Mouse (Mus musculus): ENCODE measurements around the gene 4930519P11Rik. TPM values are rescaled to one million over a fixed set of nuclear protein-coding genes. Genes with fewer than 3 reads are reported as not detected.

4930519P11Rik gene
- polyA plus RNA-seq, 1 experiment from 2014 or later: 0.89 TPM

DNA sequence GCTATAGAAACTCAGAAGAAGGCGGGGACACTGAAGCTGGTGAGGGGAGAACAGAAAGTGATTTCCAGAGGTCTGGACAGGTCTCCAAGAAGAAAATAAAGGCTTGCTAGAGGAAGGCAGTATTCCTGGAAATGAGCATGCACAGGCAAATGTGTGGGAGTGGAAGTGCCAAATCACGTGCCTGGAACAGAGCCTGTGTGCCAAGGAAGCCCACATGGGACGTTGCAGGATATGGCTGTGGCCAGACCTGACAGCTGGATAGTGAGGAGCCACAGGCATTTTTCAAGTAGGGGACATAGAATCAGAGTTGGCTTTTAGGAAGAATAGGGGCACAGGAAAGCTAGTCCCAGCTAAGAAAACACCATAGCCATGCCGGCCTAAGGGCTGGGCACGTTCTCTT, 17.5 kb downstream of the 4930519P11Rik start:
- Histone ChIP-seq H3K9ac (replicated peaks) (no peak overlapping the region), H3K9me3 (no peaks in the 10 kb centered on the region), H3K4me3 (no peak overlapping the region), H3K27ac (replicated peaks) (no peak overlapping the region), H3K27me3 (no peaks in the 10 kb centered on the region), H3K4me2 (replicated peaks) (no peak overlapping the region), H3K4me1 (no peaks in the 10 kb centered on the region), H3K36me3 (no peaks in the 10 kb centered on the region)
- WGBS: 79% methylated on average over 5 of the region's 5 CpGs
- ATAC-seq (replicated peaks): no peak

DNA sequence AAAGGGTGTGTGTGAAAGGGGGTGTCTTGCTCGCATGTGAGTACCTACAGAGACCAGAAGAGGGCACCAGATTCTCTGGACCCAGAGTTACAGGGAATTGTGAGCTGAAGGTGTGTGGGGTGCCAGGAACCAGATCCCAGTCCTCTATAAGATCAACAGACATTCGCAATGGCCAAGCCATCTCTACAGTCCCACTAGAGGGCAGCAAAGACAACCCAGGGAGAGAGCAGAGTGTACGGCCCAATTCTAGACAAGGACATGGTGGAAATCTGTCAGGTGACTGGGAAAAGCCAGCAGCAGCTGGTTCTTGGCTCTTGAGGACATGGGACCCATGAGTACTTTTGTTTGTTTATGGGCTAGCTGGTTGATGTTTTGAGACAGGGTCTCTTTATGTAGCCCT, 20.2 kb downstream of the 4930519P11Rik start:
- H3K27ac ChIP-seq (replicated peaks): no peak overlapping the region
- no peaks in the 10 kb centered on the region for H3K9me3 ChIP-seq
- no peak for ATAC-seq (replicated peaks)
- no peaks in the 10 kb centered on the region for H3K27me3 ChIP-seq
- H3K4me3 ChIP-seq: no peak overlapping the region
- no peak overlapping the region for H3K4me2 ChIP-seq (replicated peaks)
- WGBS: 69% methylated on average over 3 of the region's 3 CpGs
- no peaks in the 10 kb centered on the region for H3K36me3 ChIP-seq
- H3K4me1 ChIP-seq: no peaks in the 10 kb centered on the region
- no peak overlapping the region for H3K9ac ChIP-seq (replicated peaks)

GRCm38 (mm10) chr2:154591239-154591638, 22.0 kb downstream of the 4930519P11Rik start:
- ATAC-seq (replicated peaks): no peak
- Histone ChIP-seq H3K4me3 (no peak overlapping the region), H3K27me3 (no peaks in the 10 kb centered on the region), H3K9me3 (no peaks in the 10 kb centered on the region), H3K27ac (replicated peaks) (no peak overlapping the region), H3K9ac (replicated peaks) (no peak overlapping the region), H3K4me1 (no peaks in the 10 kb centered on the region), H3K4me2 (replicated peaks) (no peak overlapping the region), H3K36me3 (no peaks in the 10 kb centered on the region)
- 86% methylated on average over 3 of the region's 3 CpGs for WGBS

DNA sequence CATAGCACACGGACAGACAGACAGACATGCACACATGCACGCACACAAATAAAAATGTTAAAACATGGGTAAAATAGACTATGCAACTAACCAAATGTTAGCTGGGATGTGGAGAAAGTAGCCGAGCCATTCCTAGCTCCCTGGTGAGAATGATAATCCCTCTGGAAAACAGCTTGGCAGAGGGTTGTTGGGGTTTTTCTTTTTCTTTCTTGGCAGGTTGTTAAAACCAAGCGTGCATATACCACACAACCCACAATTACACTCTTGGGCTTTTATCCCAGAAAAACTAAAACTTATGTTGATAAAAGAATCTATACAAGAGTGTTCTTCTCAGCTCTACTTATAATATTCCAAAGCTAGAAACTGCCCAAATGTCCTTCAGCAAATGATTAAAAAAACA, 24.2 kb downstream of the 4930519P11Rik start:
- no peak for ATAC-seq (replicated peaks)
- Histone ChIP-seq H3K4me1 (peaks cover 19% of the 10 kb centered on the region), H3K27me3 (no peaks in the 10 kb centered on the region), H3K36me3 (no peaks in the 10 kb centered on the region), H3K27ac (replicated peaks) (no peak overlapping the region; the same call in 1 of the 2 replicates), H3K9me3 (no peaks in the 10 kb centered on the region), H3K4me3 (no peak overlapping the region), H3K4me2 (replicated peaks) (no peak overlapping the region), H3K9ac (replicated peaks) (no peak overlapping the region)
- WGBS: 56% methylated on average over 4 of the region's 4 CpGs

DNA sequence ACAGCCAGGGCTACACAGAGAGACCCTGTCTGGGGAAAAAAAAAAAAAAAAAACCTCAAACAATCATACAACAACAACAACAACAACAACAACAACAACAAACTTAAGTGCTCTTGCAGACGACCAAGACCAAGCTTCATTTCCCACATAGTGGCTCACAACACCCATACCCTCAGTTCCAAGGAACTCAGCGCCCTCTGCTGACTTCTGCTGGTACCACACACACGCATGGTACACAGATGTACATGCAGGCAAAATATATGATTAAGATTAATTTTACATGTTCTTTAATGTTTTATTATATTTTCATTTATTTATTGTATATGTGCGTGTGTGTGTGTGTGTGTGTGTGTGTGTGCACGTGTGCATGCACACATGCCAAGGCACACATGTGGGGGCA, 26.8 kb downstream of the 4930519P11Rik start:
- 80% methylated on average over 5 of the region's 5 CpGs for WGBS
- ATAC-seq (replicated peaks): no peak
- Histone ChIP-seq H3K36me3 (no peaks in the 10 kb centered on the region), H3K4me3 (no peak overlapping the region), H3K27ac (replicated peaks) (no peak overlapping the region), H3K9ac (replicated peaks) (no peak overlapping the region), H3K9me3 (no peaks in the 10 kb centered on the region), H3K27me3 (no peaks in the 10 kb centered on the region), H3K4me2 (replicated peaks) (no peak overlapping the region), H3K4me1 (peaks cover 32% of the 10 kb centered on the region)

DNA sequence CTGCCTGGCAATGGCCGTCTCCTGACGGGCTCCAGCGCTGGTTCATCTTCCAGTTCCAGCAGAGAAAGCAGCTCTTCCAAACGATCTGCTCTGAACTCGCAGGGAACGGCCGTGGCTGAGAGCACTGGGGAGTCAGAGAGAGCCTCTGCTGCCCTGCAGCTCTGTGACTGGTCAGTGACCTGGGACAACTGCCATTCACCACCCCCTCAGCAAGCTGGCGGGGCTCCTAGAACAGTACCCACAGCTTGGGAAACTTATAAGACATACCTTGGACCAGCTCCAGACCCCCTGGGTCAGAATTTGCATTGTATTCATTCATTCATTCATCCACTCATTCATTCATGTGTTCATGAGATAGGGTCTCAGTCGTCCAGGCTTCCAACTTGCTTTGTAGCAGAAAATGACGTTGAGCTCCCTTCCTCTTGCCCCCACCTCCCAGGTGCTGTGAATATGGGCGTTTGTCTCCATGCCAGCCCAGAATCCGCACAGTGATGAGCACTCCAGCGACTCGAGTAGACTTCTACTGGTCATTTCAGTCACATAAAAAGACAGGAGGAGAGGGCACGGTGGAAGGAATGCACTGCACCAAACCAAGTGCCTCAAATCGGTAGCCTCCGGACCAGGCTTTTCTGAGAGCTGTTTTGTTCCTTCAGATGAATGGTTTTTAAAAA, 28.2 kb downstream of the 4930519P11Rik start:
- H3K27me3 ChIP-seq: no peaks in the 10 kb centered on the region
- H3K9me3 ChIP-seq: no peaks in the 10 kb centered on the region
- no peaks in the 10 kb centered on the region for H3K36me3 ChIP-seq
- no peak overlapping the region for H3K4me3 ChIP-seq
- no peak overlapping the region for H3K4me2 ChIP-seq (replicated peaks)
- ATAC-seq (replicated peaks): no peak
- 49% methylated on average over 17 of the region's 17 CpGs for WGBS
- H3K4me1 ChIP-seq: peaks cover 32% of the 10 kb centered on the region
- peak overlapping the region; percentile 16; the same call in 1 of the 2 replicates for H3K9ac ChIP-seq (replicated peaks)
- peak overlapping the region; percentile 88 for H3K27ac ChIP-seq (replicated peaks)

- ATAC-seq (replicated peaks): peak; percentile 95
- no peaks in the 10 kb centered on the region for H3K36me3 ChIP-seq
- 43% methylated on average over 15 of the region's 15 CpGs for WGBS
- no peaks in the 10 kb centered on the region for H3K27me3 ChIP-seq
- H3K9me3 ChIP-seq: no peaks in the 10 kb centered on the region
- H3K4me2 ChIP-seq (replicated peaks): peak overlapping the region; percentile 0; the same call in 1 of the 2 replicates
- H3K4me3 ChIP-seq: no peak overlapping the region
- H3K9ac ChIP-seq (replicated peaks): no peak overlapping the region
- H3K4me1 ChIP-seq: peaks cover 32% of the 10 kb centered on the region
- peak overlapping the region; percentile 88 for H3K27ac ChIP-seq (replicated peaks)
These were observed 29.0 kb downstream of the 4930519P11Rik start for GRCm38 (mm10) chr2:154583906-154584872.

- H3K4me3 ChIP-seq: no peak overlapping the region
- no peaks in the 10 kb centered on the region for H3K27me3 ChIP-seq
- no peak for ATAC-seq (replicated peaks)
- no peaks in the 10 kb centered on the region for H3K36me3 ChIP-seq
- H3K9me3 ChIP-seq: no peaks in the 10 kb centered on the region
- 97% methylated on average over 1 of the region's 1 CpGs for WGBS
- H3K9ac ChIP-seq (replicated peaks): no peak overlapping the region
- H3K4me2 ChIP-seq (replicated peaks): no peak overlapping the region
- no peak overlapping the region for H3K27ac ChIP-seq (replicated peaks)
- peaks cover 44% of the 10 kb centered on the region for H3K4me1 ChIP-seq
These were observed 31.8 kb downstream of the 4930519P11Rik start for GRCm38 (mm10) chr2:154581421-154581820.

DNA sequence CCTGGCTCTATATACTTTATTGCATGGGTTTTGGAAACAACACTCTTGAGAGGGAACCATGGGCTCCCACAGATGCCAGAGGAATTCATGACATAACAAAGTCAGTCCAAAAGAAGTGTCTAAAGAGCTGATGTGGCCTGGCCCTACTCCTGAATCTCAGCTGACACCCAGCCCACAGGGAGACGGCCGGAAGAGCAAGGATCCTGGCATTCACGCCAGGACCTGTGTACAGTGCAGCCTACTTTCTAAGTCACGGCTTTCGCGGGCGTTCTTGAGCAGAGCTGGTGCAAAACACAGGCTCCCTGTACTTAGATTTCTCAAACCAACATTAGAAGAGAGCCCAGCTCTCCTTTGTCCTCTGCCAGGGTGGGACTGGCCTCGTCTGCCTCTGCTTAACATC, 32.7 kb downstream of the 4930519P11Rik start:
- H3K9me3 ChIP-seq: no peaks in the 10 kb centered on the region
- 76% methylated on average over 8 of the region's 8 CpGs for WGBS
- no peak overlapping the region for H3K4me3 ChIP-seq
- H3K36me3 ChIP-seq: no peaks in the 10 kb centered on the region
- H3K9ac ChIP-seq (replicated peaks): no peak overlapping the region
- no peak overlapping the region for H3K4me2 ChIP-seq (replicated peaks)
- H3K27ac ChIP-seq (replicated peaks): no peak overlapping the region; the same call in 1 of the 2 replicates
- no peak for ATAC-seq (replicated peaks)
- no peaks in the 10 kb centered on the region for H3K27me3 ChIP-seq
- H3K4me1 ChIP-seq: peaks cover 40% of the 10 kb centered on the region

- no peaks in the 10 kb centered on the region for H3K36me3 ChIP-seq
- H3K9ac ChIP-seq (replicated peaks): no peak overlapping the region
- WGBS: 78% methylated on average over 6 of the region's 6 CpGs
- no peak overlapping the region for H3K4me3 ChIP-seq
- no peak overlapping the region for H3K4me2 ChIP-seq (replicated peaks)
- no peak overlapping the region for H3K27ac ChIP-seq (replicated peaks)
- H3K4me1 ChIP-seq: peaks cover 12% of the 10 kb centered on the region
- H3K27me3 ChIP-seq: no peaks in the 10 kb centered on the region
- 0 out of 2 replicates have a peak, but pooled peaks have one; percentile 23 for ATAC-seq (replicated peaks)
- H3K9me3 ChIP-seq: no peaks in the 10 kb centered on the region
These were observed 35.5 kb downstream of the 4930519P11Rik start for GRCm38 (mm10) chr2:154577744-154578067.

- Histone ChIP-seq H3K4me2 (replicated peaks) (no peak overlapping the region), H3K36me3 (no peaks in the 10 kb centered on the region), H3K4me1 (peaks cover 12% of the 10 kb centered on the region), H3K27me3 (no peaks in the 10 kb centered on the region), H3K27ac (replicated peaks) (peak overlapping the region; percentile 25; the same call in 1 of the 2 replicates), H3K4me3 (no peak overlapping the region), H3K9me3 (no peaks in the 10 kb centered on the region), H3K9ac (replicated peaks) (no peak overlapping the region)
- ATAC-seq (replicated peaks): peak; percentile 29; the same call in 1 of the 2 replicates
- WGBS: 30% methylated on average over 12 of the region's 12 CpGs
These were observed 36.1 kb downstream of the 4930519P11Rik start for GRCm38 (mm10) chr2:154576876-154577743.
